Mouse (Mus musculus): ENCODE results near the gene Anln.

The Anln gene

GRCm38 (mm10) chr9:22399021-22399420 is 10.0 kb upstream of the Anln start:
- no peak for DNase-seq

GRCm38 (mm10) chr9:22394725-22395124 is 5.7 kb upstream of the Anln start:
- no peak for DNase-seq

- no peak for DNase-seq
Observed at GRCm38 (mm10) chr9:22390390-22390789, 1.4 kb upstream of the Anln start.

- DNase-seq: no peak
Observed at GRCm38 (mm10) chr9:22389736-22390245, 803 bp upstream of the Anln start.

GRCm38 (mm10) chr9:22388401-22388980 is 497 bp downstream of the Anln start:
- no peak for DNase-seq

GRCm38 (mm10) chr9:22387901-22388300 is 1.1 kb downstream of the Anln start:
- no peak for DNase-seq

- no peak for DNase-seq
Observed at GRCm38 (mm10) chr9:22385890-22386289, 3.1 kb downstream of the Anln start.

GRCm38 (mm10) chr9:22376086-22376485 is 12.9 kb downstream of the Anln start:
- peak; percentile 9 for DNase-seq

GRCm38 (mm10) chr9:22372760-22373159 is 16.2 kb downstream of the Anln start:
- DNase-seq: no peak

GRCm38 (mm10) chr9:22368030-22368429 is 21.0 kb downstream of the Anln start:
- no peak for DNase-seq

GRCm38 (mm10) chr9:22366621-22367020 is 22.4 kb downstream of the Anln start:
- no peak for DNase-seq

- DNase-seq: no peak
Observed at GRCm38 (mm10) chr9:22366221-22366620, 22.8 kb downstream of the Anln start.

GRCm38 (mm10) chr9:22360916-22361315 is 28.1 kb downstream of the Anln start:
- DNase-seq: no peak

GRCm38 (mm10) chr9:22355919-22356318 is 33.1 kb downstream of the Anln start:
- no peak for DNase-seq

- no peak for DNase-seq
Observed at GRCm38 (mm10) chr9:22353901-22354300, 35.1 kb downstream of the Anln start.

- no peak for DNase-seq
Observed at GRCm38 (mm10) chr9:22353465-22353864, 35.5 kb downstream of the Anln start.

- DNase-seq: no peak
Observed at GRCm38 (mm10) chr9:22340331-22340730, 48.7 kb downstream of the Anln start.

- no peak for DNase-seq
Observed at GRCm38 (mm10) chr9:22337217-22337616, 51.8 kb downstream of the Anln start.

- DNase-seq: peak; percentile 85
Observed at GRCm38 (mm10) chr9:22327475-22328387, 61.3 kb downstream of the Anln start.

GRCm38 (mm10) chr9:22327099-22327474 is 61.9 kb downstream of the Anln start:
- DNase-seq: peak; percentile 40

- DNase-seq: no peak
Observed at GRCm38 (mm10) chr9:22324579-22324978, 64.4 kb downstream of the Anln start.

GRCm38 (mm10) chr9:22322381-22323211 is 66.4 kb downstream of the Anln start:
- DNase-seq: no peak

- DNase-seq: no peak
Observed at GRCm38 (mm10) chr9:22319109-22319508, 69.9 kb downstream of the Anln start.
